Mouse (Mus musculus) heart, adult 2 months (tissue): Measurements from ENCODE around the gene Xylt1.

Experiments used
- CTCF ChIP-seq: fragments of 200-600 bp; IDR thresholded peaks from 2 replicates; pipeline ENCODE4 v1.8.1; 2022; ENCODE audit warnings: antibody characterized with exemption, mild to moderate bottlenecking, moderate library complexity
- EP300 ChIP-seq: fragments of 200-500 bp; IDR thresholded peaks from 2 replicates; pipeline ENCODE4 v1.6.1; 2011; ENCODE audit warnings: low read depth, low read length, control low read depth; ENCODE audit not compliant: insufficient read depth
- POLR2A ChIP-seq: fragments of 200-500 bp; IDR thresholded peaks from 2 replicates; pipeline ENCODE4 v1.6.1; 2011; ENCODE audit warnings: mild to moderate bottlenecking, low read depth, low read length, control low read depth; ENCODE audit not compliant: insufficient read depth

- TF ChIP-seq POLR2A (no peak), EP300 (no peak), CTCF (no peak)
Observed at GRCm38 (mm10) chr7:117474302-117474701, 93.5 kb downstream of the Xylt1 start.
